Mouse (Mus musculus) embryonic facial prominence, embryonic 12.5 days (tissue): ENCODE results near the gene Spats1. TPM values are rescaled to one million over a fixed set of nuclear protein-coding genes. Genes with fewer than 3 reads are reported as not detected.

Experiments
- ATAC-seq: fragments of 200-750 bp; cut with Nextera tagmentation; 2 replicates; pipeline ENCODE4 v1.8.0; 2017; ENCODE audit not compliant: insufficient number of reproducible peaks, insufficient read depth, low FRiP score, low TSS enrichment
- H3K27ac ChIP-seq: fragments of 300-500 bp; sonication (generic); 2 replicates; pipeline ENCODE4 v1.5.1; 2016; ENCODE audit warnings: mild to moderate bottlenecking
- H3K27me3 ChIP-seq: fragments of 300-500 bp; sonication (generic); 2 replicates; pipeline ENCODE4 v1.6.1; 2016; ENCODE audit warnings: mild to moderate bottlenecking, moderate library complexity
- H3K36me3 ChIP-seq: fragments of 300-500 bp; sonication (generic); 2 replicates; pipeline ENCODE4 v1.6.1; 2016; ENCODE audit warnings: mild to moderate bottlenecking
- H3K4me1 ChIP-seq: fragments of 300-500 bp; sonication (generic); 2 replicates; pipeline ENCODE4 v1.6.1; 2016
- H3K4me2 ChIP-seq: fragments of 300-500 bp; sonication (generic); replicated peaks from 2 replicates; pipeline ENCODE4 v1.6.1; 2016; ENCODE audit warnings: mild to moderate bottlenecking, moderate library complexity
- H3K4me3 ChIP-seq: fragments of 300-500 bp; sonication (generic); 2 replicates; pipeline ENCODE4 v1.5.1; 2016; ENCODE audit warnings: mild to moderate bottlenecking
- H3K9ac ChIP-seq: fragments of 300-500 bp; sonication (generic); 2 replicates; pipeline ENCODE4 v1.6.1; 2016; ENCODE audit warnings: mild to moderate bottlenecking, moderate library complexity
- H3K9me3 ChIP-seq: fragments of 300-500 bp; sonication (generic); 2 replicates; pipeline ENCODE4 v1.6.1; 2016; ENCODE audit warnings: mild to moderate bottlenecking, moderate library complexity
- WGBS: fragments of 180-500 bp; shearing (Covaris S2); methylation state at CpG from one replicate; pipeline ENCODE4 v1.1.7; 2016; 5-methylcytosine and 5-hydroxymethylcytosine counted together
- polyA plus RNA-seq: library from polyadenylated mRNA; unstranded; fragments of >200 nt; fragmentation: Nextera tagmentation; extraction: Ambion mirVana; gene quantifications from 2 replicates; pipeline ENCODE4 v1.2.1, GENCODE M21; 2016

The Spats1 gene
- polyA plus RNA-seq, 1 experiment from 2014 or later = 0.49 TPM

DNA sequence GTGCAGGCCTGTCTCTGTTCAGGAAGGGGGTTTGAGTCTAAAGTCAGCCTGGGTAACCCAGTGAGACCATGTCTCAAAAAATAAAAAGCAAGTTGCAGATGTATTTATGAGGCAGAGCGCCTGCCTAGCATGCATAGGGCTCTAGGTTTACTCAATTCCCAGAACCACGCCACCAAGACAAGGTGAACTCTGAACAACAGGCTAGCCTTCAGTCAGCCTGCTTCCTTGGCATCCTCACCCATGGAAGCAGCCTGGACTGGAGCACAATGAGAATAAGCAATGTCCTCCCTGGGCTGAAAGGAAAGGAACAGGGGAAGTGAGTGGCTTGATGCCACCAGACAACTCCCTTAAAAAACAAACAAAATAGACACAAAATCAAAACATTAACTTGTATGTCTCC lies 77.2 kb downstream of the Spats1 start:
- H3K9ac ChIP-seq = no peak overlapping the region
- 98% methylated on average over 2 of the region's 2 CpGs for WGBS
- peaks cover 6% of the 10 kb centered on the region; the same call in 1 of the 2 replicates for H3K4me1 ChIP-seq
- H3K36me3 ChIP-seq = peaks cover 20% of the 10 kb centered on the region
- no peak overlapping the region for H3K4me2 ChIP-seq
- H3K27me3 ChIP-seq = no peaks in the 10 kb centered on the region
- H3K4me3 ChIP-seq = no peak overlapping the region
- ATAC-seq = no peak
- H3K9me3 ChIP-seq = no peaks in the 10 kb centered on the region
- no peak overlapping the region for H3K27ac ChIP-seq

DNA sequence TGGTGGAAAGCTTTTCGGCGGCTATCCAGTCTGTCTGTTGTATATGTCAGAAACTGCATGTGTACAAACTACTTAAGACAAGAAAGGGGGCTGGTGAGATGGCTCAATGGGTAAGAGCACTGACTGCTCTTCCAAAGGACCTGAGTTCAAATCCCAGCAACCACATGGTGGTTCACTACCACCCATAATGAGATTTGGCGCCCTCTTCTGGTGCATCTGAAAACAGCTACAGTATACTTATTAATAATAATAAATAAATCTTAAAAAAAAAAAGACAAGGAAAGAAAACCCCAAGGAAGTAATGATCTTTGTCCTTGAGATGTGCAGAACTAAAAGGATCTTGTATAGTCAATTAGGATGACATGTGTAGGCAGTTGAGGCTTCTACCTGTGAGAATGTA lies 77.7 kb downstream of the Spats1 start:
- Histone ChIP-seq H3K9ac (no peak overlapping the region), H3K4me1 (peaks cover 6% of the 10 kb centered on the region; the same call in 1 of the 2 replicates), H3K27ac (no peak overlapping the region), H3K27me3 (no peaks in the 10 kb centered on the region), H3K4me2 (no peak overlapping the region), H3K4me3 (no peak overlapping the region), H3K9me3 (no peaks in the 10 kb centered on the region), H3K36me3 (peaks cover 24% of the 10 kb centered on the region)
- WGBS = 73% methylated on average over 3 of the region's 3 CpGs
- no peak for ATAC-seq

DNA sequence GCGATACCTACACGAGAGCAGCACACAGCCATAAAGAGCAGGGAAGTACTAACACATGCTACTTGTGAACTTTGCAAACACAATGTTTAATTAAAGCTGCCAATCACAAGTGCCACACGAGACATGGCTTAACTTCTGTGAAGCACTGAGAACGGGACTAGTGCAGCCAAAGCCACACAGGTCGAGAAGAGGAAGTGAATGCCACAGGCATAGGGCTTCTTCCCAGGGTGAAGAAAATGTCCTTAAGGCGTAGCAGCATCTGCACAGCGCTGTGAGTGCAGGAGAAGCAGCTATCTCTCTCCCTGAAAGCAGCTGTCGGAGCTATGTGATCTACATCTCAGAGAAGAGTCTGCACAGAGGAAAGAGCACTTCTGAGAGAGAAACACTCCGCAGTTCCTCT lies 80.6 kb downstream of the Spats1 start:
- ATAC-seq = no peak
- Histone ChIP-seq H3K4me1 (peaks cover 6% of the 10 kb centered on the region; the same call in 1 of the 2 replicates), H3K27me3 (no peaks in the 10 kb centered on the region), H3K9me3 (no peaks in the 10 kb centered on the region), H3K27ac (no peak overlapping the region), H3K4me2 (no peak overlapping the region), H3K4me3 (no peak overlapping the region), H3K36me3 (peaks cover 42% of the 10 kb centered on the region), H3K9ac (no peak overlapping the region)
- 59% methylated on average over 9 of the region's 9 CpGs for WGBS

DNA sequence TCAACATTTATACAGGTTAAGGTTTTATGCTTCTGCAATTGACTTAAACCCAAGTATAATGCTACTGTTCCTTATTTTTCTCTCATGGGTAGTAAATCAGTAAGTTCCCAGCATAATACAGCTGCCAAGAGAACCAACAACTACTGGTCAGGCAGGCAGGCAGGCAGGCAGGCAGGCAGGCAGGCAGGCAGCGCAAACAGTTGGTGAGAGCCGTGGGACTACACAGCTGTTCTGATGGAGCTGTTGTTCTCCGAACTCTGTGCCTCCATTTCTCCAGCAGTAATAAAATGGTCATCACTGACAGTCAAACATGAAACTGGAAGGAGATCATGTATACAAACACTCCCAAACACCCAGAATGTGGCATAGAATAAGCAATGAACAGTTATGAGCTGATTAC lies 81.5 kb downstream of the Spats1 start:
- Histone ChIP-seq H3K4me1 (peaks cover 6% of the 10 kb centered on the region; the same call in 1 of the 2 replicates), H3K27ac (no peak overlapping the region), H3K27me3 (no peaks in the 10 kb centered on the region), H3K36me3 (peaks cover 40% of the 10 kb centered on the region), H3K4me3 (no peak overlapping the region), H3K9ac (no peak overlapping the region), H3K4me2 (no peak overlapping the region), H3K9me3 (no peaks in the 10 kb centered on the region)
- 88% methylated on average over 3 of the region's 3 CpGs for WGBS
- no peak for ATAC-seq

Other genes with a start within 250 kb of the Spats1 start
- gene Cdc5l, start 41.7 kb downstream of the Spats1 start, polyA plus RNA-seq = 76.4 and 76.6 TPM in 2 replicates
- gene Aars2, start 31.4 kb upstream of the Spats1 start, polyA plus RNA-seq = 25.7 and 26.6 TPM in 2 replicates
- 1.4 and 1.6 TPM in 2 replicates for gene Tcte1, start 48.0 kb upstream of the Spats1 start, polyA plus RNA-seq
- gene Tmem151b, start 74.3 kb upstream of the Spats1 start, polyA plus RNA-seq = 9.2 and 11.1 TPM in 2 replicates
- 6.7 and 8.3 TPM in 2 replicates for gene Nfkbie, start 80.3 kb upstream of the Spats1 start, polyA plus RNA-seq
- gene Slc35b2, start 88.5 kb upstream of the Spats1 start, polyA plus RNA-seq = 108 and 109 TPM in 2 replicates
- gene Hsp90ab1, start 97.9 kb upstream of the Spats1 start, polyA plus RNA-seq = 1,470 and 1,480 TPM in 2 replicates
- 59.1 and 60.5 TPM in 2 replicates for gene Slc29a1, start 124.2 kb upstream of the Spats1 start, polyA plus RNA-seq
- gene Mymx, start 126.7 kb upstream of the Spats1 start, polyA plus RNA-seq = 9.2 and 10.7 TPM in 2 replicates
- 0.75 and 0.91 TPM in 2 replicates for gene Capn11, start 183.9 kb upstream of the Spats1 start, polyA plus RNA-seq
- gene Mrpl14, start 210.9 kb upstream of the Spats1 start, polyA plus RNA-seq = 137 and 153 TPM in 2 replicates
- gene Tmem63b, start 211.5 kb upstream of the Spats1 start, polyA plus RNA-seq = 43.1 and 45.4 TPM in 2 replicates